Mouse (Mus musculus): ENCODE measurements around the gene Rin3.
A peak's percentile ranks its signal among the peaks of the same experiment; 100 is the strongest.

The Rin3 gene

DNA sequence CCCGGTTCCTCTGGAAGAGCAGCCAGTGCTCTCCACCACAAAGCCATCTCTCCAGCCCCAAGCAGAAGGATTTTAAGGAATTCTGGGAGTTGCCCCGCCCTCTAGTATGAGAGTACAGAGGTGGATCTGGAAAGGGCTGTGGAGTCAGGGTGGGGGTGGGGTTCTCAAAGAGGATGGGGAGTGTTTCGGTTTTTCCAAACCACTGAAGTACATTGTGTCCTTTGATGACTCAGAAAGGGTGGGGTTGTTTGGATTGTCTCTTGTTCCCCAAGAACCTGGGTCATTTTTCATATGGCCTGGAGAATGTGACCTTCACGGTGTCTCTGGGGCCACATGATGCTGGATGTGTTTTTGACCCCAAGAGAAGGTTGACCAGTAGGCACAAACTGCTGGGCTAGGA, 45.2 kb downstream of the Rin3 start:
- no peak for DNase-seq (ENCODE audit: extremely low read depth, low read depth, low spot score)

DNA sequence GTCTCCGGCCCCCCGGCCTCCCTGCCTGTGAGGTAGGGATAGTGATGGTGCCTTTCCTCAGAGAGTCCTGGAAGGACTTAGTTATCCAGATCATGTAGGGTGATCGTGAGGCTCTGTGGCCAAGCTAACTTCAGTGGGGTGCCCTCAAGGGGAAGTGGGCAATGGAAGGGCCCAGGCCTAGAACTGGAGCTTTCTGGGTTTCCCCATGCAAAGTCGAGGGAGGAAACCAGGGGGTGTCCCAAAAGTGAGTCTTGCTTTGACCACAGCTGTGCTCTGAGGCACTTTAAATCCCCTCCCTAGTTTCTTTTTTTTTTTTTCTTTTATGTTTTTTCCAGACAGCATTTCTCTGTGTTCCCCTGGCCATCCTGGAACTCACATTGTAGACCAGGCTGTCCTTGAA, 47.3 kb downstream of the Rin3 start:
- no peak for DNase-seq (ENCODE audit: extremely low read depth, low read depth, low spot score)

DNA sequence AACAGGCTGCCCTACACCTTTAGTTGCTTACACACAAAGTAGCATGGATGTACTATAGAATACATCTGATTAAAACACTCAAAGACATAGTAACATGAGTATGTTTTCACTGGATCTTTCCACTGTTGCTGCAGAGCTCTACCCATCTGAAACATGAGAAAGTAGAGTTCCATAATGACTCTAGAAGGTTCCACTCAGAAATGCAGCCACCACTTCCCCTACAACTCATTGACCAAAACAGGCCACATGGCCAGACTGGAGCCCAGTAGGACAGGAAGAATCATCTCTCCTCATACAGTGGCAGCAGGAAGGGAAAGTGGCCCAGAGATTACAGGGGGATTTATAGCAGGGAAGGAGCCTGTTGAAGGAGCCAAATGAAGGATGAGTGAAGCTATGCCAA, 47.9 kb downstream of the Rin3 start:
- DNase-seq (ENCODE audit: extremely low read depth, low read depth, low spot score): no peak

DNA sequence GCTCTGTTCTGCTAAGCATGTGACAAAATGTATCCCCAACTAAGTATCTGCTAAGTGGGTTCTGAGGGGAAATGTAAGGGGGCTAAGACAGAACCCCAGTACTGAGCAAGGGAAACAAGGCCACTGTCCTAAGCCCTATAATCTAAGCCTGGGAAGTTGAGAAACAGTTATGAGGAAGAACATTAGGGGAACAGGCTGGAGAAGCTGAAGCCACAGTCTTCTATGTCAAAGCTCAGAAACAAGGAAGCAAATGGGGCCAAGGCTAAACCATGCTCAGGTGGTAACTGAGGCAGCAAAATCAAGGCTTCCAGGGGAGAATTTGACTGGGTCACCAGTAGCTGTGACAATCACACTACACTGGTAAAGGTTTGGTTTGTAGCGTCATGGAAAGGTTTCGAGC, 50.3 kb downstream of the Rin3 start:
- DNase-seq (ENCODE audit: extremely low read depth, low read depth, low spot score): no peak

DNA sequence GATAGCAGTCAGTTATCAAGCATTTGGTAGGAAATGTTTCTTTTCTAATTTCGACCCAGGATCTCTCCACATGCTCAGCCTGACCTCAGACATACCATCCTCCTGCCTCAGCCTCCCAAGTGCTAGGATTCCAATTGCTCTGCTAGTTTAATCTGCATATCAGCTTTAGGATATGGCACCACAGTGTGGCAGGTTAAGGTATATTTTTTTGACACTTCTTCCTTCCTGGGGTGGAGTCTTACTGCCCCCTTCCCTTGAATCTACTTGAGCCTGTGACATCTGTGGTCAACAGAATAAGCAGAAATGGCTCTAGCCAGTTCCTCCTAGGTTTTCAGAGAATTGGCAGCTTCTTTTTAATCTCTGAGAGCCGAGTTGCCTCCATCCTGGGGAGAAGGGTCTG, 56.2 kb downstream of the Rin3 start:
- no peak for DNase-seq (ENCODE audit: extremely low read depth, low read depth, low spot score)

DNA sequence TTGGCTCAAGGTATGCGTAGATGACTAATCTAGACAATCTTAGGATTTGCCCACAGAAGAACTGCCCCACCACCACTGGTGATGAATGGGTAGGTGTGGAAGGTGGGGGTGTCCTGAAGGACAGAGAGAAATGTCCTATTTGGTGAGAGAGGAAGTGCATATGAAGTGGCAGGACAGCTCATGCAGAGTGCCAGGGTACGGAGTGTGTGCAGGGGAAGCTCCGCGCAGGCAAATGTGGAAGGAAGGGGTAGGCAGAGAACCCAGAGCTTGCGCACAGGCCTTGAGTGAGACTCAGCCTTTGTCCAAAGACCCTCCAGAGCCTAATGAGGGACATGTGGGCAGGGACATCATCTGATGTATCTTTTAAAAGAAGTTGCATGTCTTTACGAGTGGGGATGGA, 57.6 kb downstream of the Rin3 start:
- DNase-seq (ENCODE audit: extremely low read depth, low read depth, low spot score): no peak

DNA sequence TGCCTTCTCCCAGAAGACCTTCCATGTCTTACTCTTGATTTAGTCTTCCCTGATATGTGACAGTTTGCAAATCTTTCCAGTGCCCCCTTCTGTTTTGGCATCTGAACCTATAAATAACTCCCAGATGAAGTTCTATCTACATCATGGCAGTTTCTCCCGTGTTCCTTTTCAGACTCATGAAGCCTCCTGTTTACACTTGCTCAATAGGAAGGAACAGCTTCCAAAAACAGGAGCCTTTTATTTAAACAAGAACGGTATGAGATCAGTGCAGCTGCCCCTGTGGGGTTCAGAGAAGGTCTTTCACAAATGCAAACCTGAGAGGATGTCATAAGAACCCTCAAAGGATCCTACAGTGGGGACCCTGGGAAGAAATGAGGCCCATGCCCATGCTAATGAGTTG, 59.3 kb downstream of the Rin3 start:
- DNase-seq (ENCODE audit: extremely low read depth, low read depth, low spot score): no peak

DNA sequence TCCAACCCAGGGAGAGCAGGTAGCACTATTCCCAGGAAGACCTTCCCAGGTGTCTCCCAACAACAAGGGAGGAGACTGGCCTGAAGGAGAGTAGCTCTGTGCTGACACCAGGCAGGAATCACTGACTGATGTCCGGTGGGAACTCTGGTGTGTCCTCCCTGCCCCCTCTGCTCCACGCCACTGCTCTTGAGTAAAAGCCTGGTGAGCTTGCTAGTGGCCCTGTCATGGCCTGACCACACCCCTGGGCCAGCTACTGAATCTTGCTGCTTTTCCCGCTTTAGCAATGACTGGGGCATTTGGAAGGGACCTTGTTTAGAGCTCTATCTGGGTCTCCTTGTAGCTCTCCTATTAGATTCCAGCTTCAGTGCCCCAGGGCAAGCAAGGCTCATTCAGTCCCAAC, 59.8 kb downstream of the Rin3 start:
- DNase-seq (ENCODE audit: extremely low read depth, low read depth, low spot score): no peak

DNA sequence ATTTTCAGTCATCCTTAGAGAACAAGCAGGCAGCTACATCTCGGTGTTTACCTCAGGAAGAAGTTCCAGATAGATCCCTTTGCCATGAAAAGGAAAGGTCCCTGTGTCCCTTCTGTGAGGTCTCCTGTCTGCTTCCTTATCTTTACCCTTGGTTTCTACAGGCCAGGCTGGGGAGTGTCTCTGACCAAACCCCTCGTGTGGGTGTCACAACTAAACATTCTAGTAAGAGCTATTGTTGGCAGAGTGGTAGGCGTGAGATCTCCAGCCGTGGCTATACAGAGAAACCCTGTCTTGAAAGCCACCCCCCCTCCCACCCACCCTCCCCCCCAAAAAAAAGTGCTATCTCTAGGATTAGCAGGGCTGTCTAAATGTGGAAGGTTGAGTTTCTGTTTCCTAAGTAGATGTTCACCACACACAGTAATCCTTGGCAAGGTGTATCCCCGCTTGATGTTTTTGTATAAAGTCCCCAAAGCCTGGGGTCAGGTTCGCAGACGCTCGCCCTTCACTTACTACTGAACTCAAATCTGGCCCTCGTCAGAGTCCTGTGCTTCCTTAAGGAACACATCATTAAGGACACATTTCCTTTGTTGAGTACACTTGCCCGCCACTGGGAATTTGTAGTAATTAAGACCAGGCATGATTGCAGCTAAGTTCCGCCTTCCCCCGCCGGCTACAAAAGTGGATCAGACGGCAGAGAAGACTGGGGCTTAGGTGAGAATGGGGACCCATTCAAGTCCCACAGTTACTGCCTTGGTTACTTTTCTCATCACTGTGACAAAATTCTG, 62.4 kb downstream of the Rin3 start:
- DNase-seq (ENCODE audit: extremely low read depth, low read depth, low spot score): no peak

DNA sequence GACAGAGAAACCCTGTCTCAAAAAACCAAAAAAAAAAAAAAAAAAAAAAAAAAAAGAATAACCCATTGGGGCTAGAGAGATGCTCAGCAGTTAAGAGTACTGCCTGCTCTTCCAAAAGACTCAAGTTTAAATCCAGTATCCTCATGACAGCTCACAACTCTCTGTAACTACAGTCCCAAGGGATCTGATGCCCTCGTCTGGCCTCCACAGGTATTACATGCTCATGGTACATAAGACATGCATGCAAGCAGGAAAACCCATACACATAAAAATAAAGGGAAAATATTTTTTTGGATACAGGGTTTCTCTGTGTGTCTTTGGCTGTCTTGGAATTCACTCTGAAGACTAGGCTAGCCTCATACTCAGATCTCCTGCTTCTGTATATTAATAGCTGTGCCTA, 63.7 kb downstream of the Rin3 start:
- DNase-seq (ENCODE audit: extremely low read depth, low read depth, low spot score): no peak

DNA sequence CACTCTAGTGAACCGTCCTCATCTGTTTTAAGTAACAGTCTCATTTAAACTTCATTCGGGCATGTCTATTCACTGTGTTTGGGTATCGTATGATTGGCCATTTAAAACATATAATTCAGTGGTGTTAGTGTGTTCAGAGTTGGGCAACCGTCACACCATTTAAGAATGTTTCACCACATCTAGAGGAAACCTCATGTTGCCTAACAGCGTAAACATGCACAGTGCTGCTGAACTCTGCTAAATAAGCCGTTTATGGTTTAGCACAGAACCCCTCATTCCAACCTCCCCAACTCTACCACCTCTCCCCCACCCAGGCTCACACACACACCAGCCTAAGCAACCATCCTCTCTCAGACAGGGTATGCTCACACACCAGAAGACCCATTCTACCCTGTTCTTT, 65.6 kb downstream of the Rin3 start:
- DNase-seq (ENCODE audit: extremely low read depth, low read depth, low spot score): no peak

DNA sequence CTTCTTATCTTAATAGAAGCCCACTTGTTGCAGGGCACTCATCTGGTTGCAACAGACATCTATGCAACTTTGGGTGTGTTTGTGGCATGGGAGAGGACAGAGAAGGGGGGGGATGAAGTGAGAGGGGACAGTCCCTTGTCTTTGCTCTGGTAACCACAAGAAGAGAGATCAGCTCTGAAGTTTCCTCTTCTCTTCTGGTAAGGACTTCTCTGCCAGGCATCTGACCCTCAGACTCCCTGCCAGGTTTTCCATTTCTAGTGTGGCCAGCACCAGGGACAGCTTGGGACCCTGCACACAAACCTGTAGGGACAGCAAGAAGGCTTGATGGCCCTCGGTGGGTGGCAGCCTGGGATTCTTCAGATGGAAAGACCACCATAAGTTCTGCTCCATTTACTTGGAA, 68.1 kb downstream of the Rin3 start:
- DNase-seq (ENCODE audit: extremely low read depth, low read depth, low spot score): no peak

DNA sequence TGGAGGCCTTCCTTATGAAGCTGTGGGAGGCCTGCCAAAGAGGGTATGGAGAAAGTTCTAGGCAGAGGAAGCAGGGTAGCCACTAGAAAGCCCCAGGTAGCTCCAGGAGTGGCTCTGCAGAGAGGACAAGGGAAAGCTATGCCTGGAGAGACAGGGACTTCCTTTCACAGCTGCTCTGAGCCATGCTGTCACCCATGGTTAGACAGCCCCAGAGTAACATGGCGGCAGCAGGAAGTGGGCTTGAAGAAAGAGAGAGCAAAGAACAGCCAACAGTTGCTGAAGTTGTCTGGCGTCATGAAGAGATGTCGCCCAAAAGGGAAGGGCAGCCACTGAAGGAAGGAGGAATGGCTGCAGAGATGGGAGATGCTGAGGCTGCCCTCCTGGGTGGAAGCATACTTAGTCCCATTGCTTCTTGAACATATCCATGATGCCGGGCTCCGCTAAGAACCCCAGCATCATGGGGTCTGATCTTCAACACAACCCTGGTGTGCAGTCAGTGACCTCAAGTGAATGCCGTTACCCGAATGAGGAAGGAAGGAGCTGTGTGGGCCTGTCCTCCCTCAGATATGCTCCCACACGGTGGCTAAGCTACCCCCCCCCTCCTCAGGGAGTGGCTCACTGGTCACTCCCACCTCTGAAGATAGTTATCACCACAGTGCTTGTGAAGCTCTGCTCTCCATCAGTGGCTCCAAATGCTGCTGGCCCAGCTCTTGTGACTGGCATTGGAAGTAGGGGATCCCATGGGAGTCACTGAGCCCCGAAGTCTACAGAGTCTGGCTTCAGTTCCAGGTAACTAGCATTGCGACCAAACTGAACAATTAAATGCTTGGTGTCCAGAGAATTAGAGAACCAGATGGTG, 71.5 kb downstream of the Rin3 start:
- no peak for DNase-seq (ENCODE audit: extremely low read depth, low read depth, low spot score)

DNA sequence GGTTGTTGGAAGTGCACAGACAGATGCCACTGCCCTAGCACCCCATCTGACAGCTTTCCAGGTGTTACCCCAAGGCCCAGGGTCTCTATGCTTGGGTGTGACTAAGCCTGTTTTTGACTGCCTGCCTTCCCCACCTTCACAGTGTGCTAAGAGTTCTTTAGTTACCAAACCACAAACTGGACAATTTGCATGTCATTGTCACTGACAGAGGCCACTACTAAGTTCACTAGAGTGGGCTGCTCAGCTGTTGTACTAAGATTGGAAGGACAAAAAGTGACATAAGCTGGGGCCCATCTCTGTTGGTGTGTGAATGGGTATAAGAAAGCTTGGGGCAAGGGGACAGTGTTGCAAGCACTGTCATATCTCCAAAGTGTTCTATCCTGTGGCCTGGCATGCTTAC, 72.9 kb downstream of the Rin3 start:
- DNase-seq (ENCODE audit: extremely low read depth, low read depth, low spot score): peak; percentile 23

DNA sequence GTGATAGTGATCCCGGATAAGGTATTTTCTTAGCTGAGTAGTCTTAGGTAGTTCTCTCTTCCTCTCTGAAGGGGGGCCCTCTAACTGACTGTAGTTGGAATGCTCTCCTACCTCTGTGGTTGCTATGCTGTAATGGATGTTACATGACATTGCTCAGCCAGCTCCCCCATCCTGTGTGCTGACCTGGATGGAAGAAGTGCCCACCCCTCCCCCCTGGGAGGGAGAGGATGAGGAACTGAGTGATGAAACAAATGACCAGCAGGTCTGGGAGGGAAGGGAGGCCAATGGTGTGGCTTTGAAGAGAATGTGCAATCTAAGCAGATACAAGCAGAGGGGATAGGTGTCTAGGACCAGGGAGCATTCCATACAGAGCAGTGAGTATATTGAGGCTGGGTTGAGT, 73.9 kb downstream of the Rin3 start:
- no peak for DNase-seq (ENCODE audit: extremely low read depth, low read depth, low spot score)

DNA sequence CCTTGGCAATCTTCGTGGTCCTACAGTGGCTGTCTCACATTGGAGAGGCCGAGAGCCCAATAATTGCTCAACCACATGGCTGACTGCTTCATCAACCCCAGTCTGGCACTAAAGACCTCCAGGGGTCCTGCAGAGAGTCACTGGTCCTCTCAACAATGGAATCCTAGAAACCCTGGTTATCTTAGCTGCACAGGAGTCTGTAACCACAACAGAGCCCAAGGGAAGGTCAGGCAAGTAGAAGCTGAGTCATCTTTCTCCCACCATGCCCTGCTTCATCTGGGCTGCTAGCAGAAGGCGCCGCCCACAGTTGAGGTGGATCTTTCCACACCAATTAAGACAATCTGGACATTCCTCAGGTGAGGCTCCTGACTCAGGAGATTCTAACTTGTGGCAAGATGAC, 76.5 kb downstream of the Rin3 start:
- DNase-seq (ENCODE audit: extremely low read depth, low read depth, low spot score): no peak

DNA sequence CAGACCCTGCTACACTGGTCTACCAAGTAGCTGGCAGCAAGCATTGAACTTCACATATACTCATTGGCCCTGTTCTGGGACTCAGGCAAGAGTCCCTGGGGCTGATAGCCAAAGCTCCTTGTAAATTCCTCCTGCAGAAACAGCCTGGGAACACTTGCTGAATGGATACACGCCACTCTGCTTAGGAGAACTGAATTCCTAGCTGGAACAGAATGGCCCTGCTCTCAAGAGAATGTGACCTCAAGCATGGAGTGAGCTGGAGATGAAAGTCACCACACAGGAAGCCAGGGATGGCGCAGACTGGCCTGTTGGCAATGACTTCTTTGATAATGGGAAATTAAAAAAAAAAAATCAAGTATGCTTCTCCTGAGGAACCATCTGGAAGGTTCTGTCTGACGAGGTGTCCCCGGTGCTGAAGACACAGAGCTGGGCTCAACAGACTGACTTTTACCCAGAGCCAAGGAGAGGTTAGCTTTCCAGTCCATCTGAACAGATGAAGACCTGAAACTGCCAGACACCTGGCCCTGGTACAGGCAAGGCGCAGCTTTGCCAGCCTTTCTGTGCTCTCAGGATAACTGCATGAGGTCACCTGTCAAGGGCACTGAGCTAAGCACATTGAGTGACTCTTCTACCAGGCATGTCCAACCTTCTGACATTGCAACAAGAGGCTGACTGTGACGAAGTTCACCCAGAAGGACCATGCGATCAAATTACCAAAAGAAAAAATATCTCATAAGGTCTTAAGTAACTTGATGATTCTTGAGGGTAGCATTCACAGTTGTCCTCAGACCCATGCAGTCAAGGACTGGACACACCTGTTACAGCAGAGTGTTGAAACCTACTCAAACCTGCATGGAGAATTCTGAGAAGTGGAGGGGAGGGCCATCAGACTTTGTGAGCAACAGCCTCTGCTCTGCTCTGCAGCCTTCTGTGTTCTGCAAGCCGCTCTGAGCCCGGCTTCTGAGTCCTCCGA, 78.6 kb downstream of the Rin3 start:
- peak; percentile 39 for DNase-seq (ENCODE audit: extremely low read depth, low read depth, low spot score)

DNA sequence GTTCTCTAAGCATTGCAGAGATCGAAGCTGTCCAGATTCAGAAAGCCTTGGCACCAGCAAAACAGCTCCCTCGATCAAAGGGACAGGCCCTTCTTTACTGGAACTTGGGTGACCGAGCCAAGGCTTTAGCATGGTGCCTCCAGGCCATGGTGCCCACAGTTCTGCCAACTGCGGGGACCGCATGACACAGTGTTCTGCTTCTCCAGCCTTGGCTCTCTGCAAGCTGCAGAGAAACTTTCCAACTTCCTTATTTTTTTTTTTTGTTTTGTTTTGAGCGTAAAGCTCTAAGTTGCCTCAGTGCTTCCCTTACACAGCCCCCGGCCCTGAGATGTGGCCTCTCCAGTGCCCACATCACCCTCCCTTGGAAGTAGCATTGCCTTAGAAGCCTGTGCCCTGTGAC, 82.2 kb downstream of the Rin3 start:
- peak; percentile 56 for DNase-seq (ENCODE audit: extremely low read depth, low read depth, low spot score)

DNA sequence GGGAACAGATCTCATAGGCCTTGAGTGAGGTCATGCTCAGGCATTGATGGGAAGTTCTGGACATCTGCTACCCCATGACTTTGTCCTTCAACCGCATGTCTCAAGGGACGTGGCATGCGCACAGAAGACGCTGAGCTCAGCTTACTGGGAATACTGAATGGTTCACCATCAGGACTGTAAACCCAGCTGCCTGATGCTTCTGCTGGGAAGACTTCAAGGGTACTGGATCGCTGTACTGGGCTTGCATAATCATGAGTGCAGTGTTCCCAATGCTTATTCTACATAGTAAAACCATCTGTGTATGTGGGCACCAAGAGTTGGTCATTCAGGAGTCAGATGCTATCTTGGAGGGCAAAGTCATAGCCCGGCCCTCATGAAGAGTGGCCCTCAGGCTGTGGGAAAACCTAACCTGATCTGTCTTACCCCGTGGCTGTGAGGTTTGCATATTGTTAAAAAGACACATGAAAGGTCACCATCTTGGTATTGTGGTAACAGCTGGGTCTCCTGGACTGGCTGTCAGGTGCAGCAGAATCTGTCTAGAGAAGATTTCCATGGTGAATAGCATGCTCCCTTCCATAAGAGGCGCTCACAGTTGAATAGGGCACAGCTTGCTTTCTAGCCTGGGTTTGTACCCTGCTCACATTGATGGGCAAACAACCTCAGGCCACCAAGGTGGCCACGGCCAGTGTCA, 83.4 kb downstream of the Rin3 start:
- no peak for DNase-seq (ENCODE audit: extremely low read depth, low read depth, low spot score)

DNA sequence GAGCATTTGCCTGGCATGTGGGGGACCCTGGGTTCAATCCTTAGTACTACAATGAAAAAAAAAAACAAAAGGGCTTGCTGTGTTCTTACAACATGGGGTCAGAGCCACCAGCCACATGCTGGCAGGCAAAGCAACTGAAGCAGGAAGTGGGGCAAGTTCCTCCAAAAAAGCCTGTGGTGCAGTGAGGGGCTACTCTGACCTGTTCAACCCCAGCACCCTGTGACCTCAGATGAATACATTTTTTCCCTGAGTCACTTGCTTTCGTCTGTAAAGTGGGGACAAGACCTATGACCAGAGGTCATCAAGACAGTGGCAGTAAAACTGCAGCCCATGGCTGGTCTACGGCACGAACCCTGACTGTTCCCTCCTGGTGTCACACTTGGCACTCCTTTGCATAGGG, 84.2 kb downstream of the Rin3 start:
- DNase-seq (ENCODE audit: extremely low read depth, low read depth, low spot score): no peak

DNA sequence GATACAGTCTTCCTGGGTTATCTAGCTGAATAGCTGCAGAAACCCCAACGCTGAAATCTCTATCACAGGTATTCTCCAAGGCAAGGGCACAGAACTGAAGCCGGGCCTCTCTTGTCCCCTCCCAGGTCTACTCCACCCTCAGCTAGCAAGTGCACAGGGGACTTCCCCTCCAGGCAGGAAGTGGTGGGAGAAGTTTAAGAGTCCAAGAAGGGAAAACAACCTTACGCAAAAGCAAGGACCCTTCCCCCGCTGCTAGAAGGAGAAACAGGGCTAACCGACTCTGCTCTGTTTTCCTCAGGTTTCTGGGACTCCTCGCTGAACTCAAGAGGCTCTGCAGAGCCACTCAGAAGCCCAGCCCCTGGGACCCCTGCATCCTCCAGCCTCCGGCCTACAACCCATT, 85.2 kb downstream of the Rin3 start:
- no peak for DNase-seq (ENCODE audit: extremely low read depth, low read depth, low spot score)
